Mouse (Mus musculus) midbrain, embryonic 15.5 days (tissue): ENCODE results near the gene Bag6. TPM values are rescaled to one million over a fixed set of nuclear protein-coding genes. Genes with fewer than 3 reads are reported as not detected.
A peak's percentile ranks its signal among the peaks of the same experiment; 100 is the strongest.

Experiments
- ATAC-seq: fragments of 200-750 bp; cut with Nextera tagmentation; replicated peaks from 2 replicates; pipeline ENCODE4 v1.8.0; 2017; ENCODE audit warnings: moderate TSS enrichment
- H3K27ac ChIP-seq: fragments of 300-500 bp; sonication (generic); 2 replicates; pipeline ENCODE4 v1.5.1; 2015; ENCODE audit warnings: mild to moderate bottlenecking, inconsistent platforms
- H3K27me3 ChIP-seq: fragments of 300-500 bp; sonication (generic); replicated peaks from 2 replicates; pipeline ENCODE4 v1.6.1; 2015; ENCODE audit warnings: inconsistent platforms
- H3K36me3 ChIP-seq: fragments of 300-500 bp; sonication (generic); replicated peaks from 2 replicates; pipeline ENCODE4 v1.6.1; 2015; ENCODE audit warnings: inconsistent platforms
- H3K4me1 ChIP-seq: fragments of 300-500 bp; sonication (generic); 2 replicates; pipeline ENCODE4 v1.6.1; 2015; ENCODE audit warnings: inconsistent platforms
- H3K4me2 ChIP-seq: fragments of 300-500 bp; sonication (generic); 2 replicates; pipeline ENCODE4 v1.6.1; 2015; ENCODE audit warnings: inconsistent platforms, mild to moderate bottlenecking, moderate library complexity
- H3K4me3 ChIP-seq: fragments of 300-500 bp; sonication (generic); 2 replicates; pipeline ENCODE4 v1.5.1; 2015; ENCODE audit warnings: mild to moderate bottlenecking, inconsistent platforms
- H3K9ac ChIP-seq: fragments of 300-500 bp; sonication (generic); 2 replicates; pipeline ENCODE4 v1.6.1; 2015; ENCODE audit warnings: mild to moderate bottlenecking, inconsistent platforms
- H3K9me3 ChIP-seq: fragments of 300-500 bp; sonication (generic); 2 replicates; pipeline ENCODE4 v1.6.1; 2016; ENCODE audit warnings: inconsistent platforms
- WGBS: fragments of 180-500 bp; shearing (Covaris S2); methylation state at CpG from one replicate; pipeline ENCODE4 v1.1.7; 2015; ENCODE audit warnings: mixed read lengths; 5-methylcytosine and 5-hydroxymethylcytosine counted together
- polyA plus RNA-seq: library from polyadenylated mRNA; unstranded; fragments of >200 nt; fragmentation: Nextera tagmentation; extraction: Ambion mirVana; gene quantifications from 2 replicates; pipeline ENCODE4 v1.2.1, GENCODE M21; 2015

Bag6 gene
- polyA plus RNA-seq, 1 experiment from 2014 or later = 82.9 TPM

- Histone ChIP-seq H3K27ac (no peak overlapping the region), H3K27me3 (no peaks in the 10 kb centered on the region), H3K9ac (no peak overlapping the region), H3K36me3 (peaks cover 95% of the 10 kb centered on the region), H3K4me3 (no peak overlapping the region), H3K9me3 (no peaks in the 10 kb centered on the region), H3K4me1 (no peaks in the 10 kb centered on the region), H3K4me2 (no peak overlapping the region)
- no peak for ATAC-seq
- WGBS = 93% methylated on average over 12 of the region's 12 CpGs
Observed at GRCm38 (mm10) chr17:35155451-35155850, 20.5 kb downstream of the Bag6 start.

GRCm38 (mm10) chr17:35156461-35157200 lies 21.7 kb downstream of the Bag6 start:
- Histone ChIP-seq H3K36me3 (peaks cover 98% of the 10 kb centered on the region), H3K4me3 (no peak overlapping the region), H3K4me1 (peaks cover 6% of the 10 kb centered on the region), H3K9ac (no peak overlapping the region), H3K27me3 (no peaks in the 10 kb centered on the region), H3K4me2 (no peak overlapping the region), H3K9me3 (no peaks in the 10 kb centered on the region), H3K27ac (no peak overlapping the region)
- ATAC-seq = no peak
- 93% methylated on average over 33 of the region's 33 CpGs for WGBS

- Histone ChIP-seq H3K27ac (no peak overlapping the region), H3K4me2 (no peak overlapping the region), H3K36me3 (peaks cover 95% of the 10 kb centered on the region), H3K4me3 (no peak overlapping the region), H3K9me3 (no peaks in the 10 kb centered on the region), H3K27me3 (no peaks in the 10 kb centered on the region), H3K4me1 (peaks cover 12% of the 10 kb centered on the region), H3K9ac (no peak overlapping the region)
- 94% methylated on average over 8 of the region's 8 CpGs for WGBS
- no peak for ATAC-seq
Observed at GRCm38 (mm10) chr17:35157254-35157653, 22.3 kb downstream of the Bag6 start.

DNA sequence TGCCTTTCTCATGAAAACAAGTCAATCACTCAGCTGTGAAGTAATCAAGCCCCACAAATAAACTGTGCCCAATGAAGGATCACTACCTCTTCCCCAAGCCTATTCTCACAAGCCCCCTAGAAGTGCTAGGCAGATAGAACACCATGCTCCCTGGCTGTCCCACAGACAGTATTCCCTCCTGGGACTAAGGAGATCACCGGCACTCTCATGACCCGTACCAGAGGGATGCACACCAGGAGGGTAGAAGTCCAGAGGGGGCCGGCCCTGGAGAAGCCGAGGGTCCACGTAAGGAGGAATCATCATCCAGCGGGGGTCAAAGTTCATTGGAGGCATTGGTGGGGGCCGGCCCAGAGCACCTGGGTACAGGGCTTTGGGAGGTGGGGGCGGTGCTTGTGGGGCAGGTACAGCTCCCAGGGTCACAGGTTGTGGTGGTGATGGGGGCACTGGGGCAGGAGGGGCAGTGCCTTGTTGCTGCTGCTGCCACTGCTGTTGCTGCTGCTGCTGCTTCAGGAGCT lies 22.7 kb downstream of the Bag6 start:
- Histone ChIP-seq H3K4me3 (no peak overlapping the region), H3K27ac (no peak overlapping the region), H3K4me1 (peaks cover 17% of the 10 kb centered on the region), H3K36me3 (peaks cover 91% of the 10 kb centered on the region), H3K9me3 (no peaks in the 10 kb centered on the region), H3K9ac (no peak overlapping the region), H3K27me3 (no peaks in the 10 kb centered on the region), H3K4me2 (no peak overlapping the region)
- 95% methylated on average over 8 of the region's 8 CpGs for WGBS
- ATAC-seq = no peak

- ATAC-seq = no peak
- Histone ChIP-seq H3K9me3 (no peaks in the 10 kb centered on the region), H3K4me2 (no peak overlapping the region), H3K9ac (no peak overlapping the region), H3K27ac (no peak overlapping the region), H3K4me3 (no peak overlapping the region), H3K36me3 (peaks cover 78% of the 10 kb centered on the region), H3K4me1 (peaks cover 26% of the 10 kb centered on the region), H3K27me3 (no peaks in the 10 kb centered on the region)
- WGBS = 96% methylated on average over 16 of the region's 16 CpGs
Observed at GRCm38 (mm10) chr17:35158850-35159593, 24.0 kb downstream of the Bag6 start.

- Histone ChIP-seq H3K4me1 (peaks cover 26% of the 10 kb centered on the region), H3K27me3 (no peaks in the 10 kb centered on the region)
- 84% methylated on average over 7 of the region's 7 CpGs for WGBS
Observed at GRCm38 (mm10) chr17:35159638-35160037, 24.7 kb downstream of the Bag6 start.

DNA sequence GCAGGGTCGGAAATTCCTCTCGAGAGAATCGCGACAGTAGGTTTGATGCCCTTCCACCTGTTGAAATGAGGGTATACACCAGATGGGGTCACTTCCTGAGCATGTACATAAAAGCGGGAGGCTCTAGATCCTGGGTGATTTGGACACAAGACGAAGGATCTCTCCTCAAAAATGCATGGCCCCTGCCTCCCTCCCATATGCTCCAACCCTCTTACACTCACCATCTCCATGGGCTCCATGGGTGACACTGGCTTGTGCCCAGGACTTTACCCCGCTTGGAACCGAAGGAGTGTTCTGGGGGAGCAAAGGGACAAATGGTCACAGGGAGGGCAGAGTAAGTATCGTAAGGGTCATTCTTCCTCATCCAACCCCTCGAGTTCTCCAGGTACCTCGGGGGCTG lies 26.4 kb downstream of the Bag6 start:
- ATAC-seq = no peak
- no peaks in the 10 kb centered on the region for H3K27me3 ChIP-seq
- H3K4me2 ChIP-seq = 0 out of 2 replicates have a peak overlapping the region, but pooled peaks have one; percentile 89
- no peak overlapping the region for H3K27ac ChIP-seq
- peaks cover 34% of the 10 kb centered on the region for H3K4me1 ChIP-seq
- H3K9me3 ChIP-seq = no peaks in the 10 kb centered on the region
- no peak overlapping the region for H3K4me3 ChIP-seq
- WGBS = 86% methylated on average over 11 of the region's 11 CpGs
- H3K36me3 ChIP-seq = peaks cover 54% of the 10 kb centered on the region
- H3K9ac ChIP-seq = no peak overlapping the region

More at GRCm38 (mm10) chr17:35159638-35160037, 24.7 kb downstream of the Bag6 start:
- no peak overlapping the region for H3K4me2 ChIP-seq
- no peaks in the 10 kb centered on the region for H3K9me3 ChIP-seq
- peaks cover 72% of the 10 kb centered on the region for H3K36me3 ChIP-seq
- H3K27ac ChIP-seq = no peak overlapping the region
- no peak overlapping the region for H3K4me3 ChIP-seq
- no peak for ATAC-seq
- no peak overlapping the region for H3K9ac ChIP-seq

DNA sequence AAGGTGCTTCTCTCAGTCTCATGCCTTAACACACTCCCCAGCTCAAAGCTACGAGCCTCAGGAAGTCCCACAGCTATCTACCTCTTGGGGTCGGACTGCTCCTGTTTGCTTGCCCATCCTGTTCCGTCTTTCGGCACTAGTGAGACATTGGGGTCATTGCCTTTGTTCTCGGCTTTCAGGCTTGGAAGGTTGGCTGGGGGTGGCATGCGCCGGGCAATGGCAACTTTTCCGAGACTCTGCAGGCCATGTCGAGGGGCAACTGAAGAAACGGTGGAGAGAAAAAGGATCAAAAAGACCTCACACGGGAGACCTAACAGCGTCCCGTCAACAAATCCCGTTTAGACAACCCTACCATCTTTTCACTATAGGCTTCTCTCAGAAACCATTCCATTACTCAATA lies 27.1 kb downstream of the Bag6 start:
- no peaks in the 10 kb centered on the region for H3K27me3 ChIP-seq
- no peak for ATAC-seq
- H3K9me3 ChIP-seq = no peaks in the 10 kb centered on the region
- H3K4me3 ChIP-seq = peak overlapping the region; percentile 97
- H3K9ac ChIP-seq = peak overlapping the region; percentile 100; the same call in 1 of the 2 replicates
- H3K36me3 ChIP-seq = peaks cover 47% of the 10 kb centered on the region
- no peak overlapping the region for H3K27ac ChIP-seq
- peaks cover 40% of the 10 kb centered on the region for H3K4me1 ChIP-seq
- WGBS = 64% methylated on average over 14 of the region's 14 CpGs
- H3K4me2 ChIP-seq = peak overlapping the region; percentile 89

GRCm38 (mm10) chr17:35162730-35163129 lies 27.8 kb downstream of the Bag6 start:
- peak overlapping the region; percentile 100 for H3K9ac ChIP-seq
- no peak for ATAC-seq
- peak overlapping the region; percentile 89 for H3K4me2 ChIP-seq
- WGBS = 36% methylated on average over 12 of the region's 12 CpGs
- H3K4me3 ChIP-seq = peak overlapping the region; percentile 97
- no peaks in the 10 kb centered on the region for H3K9me3 ChIP-seq
- H3K36me3 ChIP-seq = peaks cover 41% of the 10 kb centered on the region
- peak overlapping the region; percentile 98; the same call in 1 of the 2 replicates for H3K27ac ChIP-seq
- no peaks in the 10 kb centered on the region for H3K27me3 ChIP-seq
- peaks cover 40% of the 10 kb centered on the region for H3K4me1 ChIP-seq

DNA sequence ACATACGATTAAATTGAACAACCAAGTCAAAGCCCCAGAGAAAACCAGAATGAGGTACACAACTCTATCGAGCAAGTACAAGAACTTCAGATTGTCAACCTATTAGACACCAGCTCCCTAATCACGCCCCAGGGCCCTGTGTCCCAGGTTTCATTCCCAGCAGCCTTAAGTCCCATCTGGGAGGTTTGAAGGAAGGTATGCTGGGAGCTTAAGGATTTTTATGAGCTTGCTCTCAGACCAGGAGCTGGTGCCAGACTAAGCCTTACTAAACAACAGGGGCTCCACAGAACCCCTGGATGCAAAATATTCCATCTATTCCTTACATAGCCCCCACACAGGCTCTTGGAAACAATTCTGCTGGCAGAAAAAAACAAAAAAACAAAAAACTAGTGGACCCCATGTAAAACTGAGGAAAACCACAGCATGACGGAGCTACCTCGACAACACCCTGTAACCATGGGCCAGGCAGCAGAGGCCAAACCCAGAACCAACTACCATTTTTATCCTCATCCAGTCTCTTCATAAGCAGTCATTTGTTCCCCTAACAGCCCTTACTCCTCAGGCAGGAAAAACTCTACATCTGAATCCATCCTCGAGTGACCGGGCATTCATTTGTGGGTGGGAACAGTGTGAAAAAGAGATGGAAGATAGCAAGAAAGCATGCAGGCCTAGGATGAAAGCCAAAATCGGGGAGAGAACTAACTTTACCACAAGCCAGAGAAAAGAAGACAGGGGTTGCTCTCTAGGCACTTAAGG lies 28.5 kb downstream of the Bag6 start:
- peaks cover 40% of the 10 kb centered on the region for H3K4me1 ChIP-seq
- H3K27ac ChIP-seq = peak overlapping the region; percentile 98
- peak overlapping the region; percentile 97 for H3K4me3 ChIP-seq
- no peaks in the 10 kb centered on the region for H3K27me3 ChIP-seq
- 10% methylated on average over 8 of the region's 8 CpGs for WGBS
- no peak for ATAC-seq
- H3K9me3 ChIP-seq = no peaks in the 10 kb centered on the region
- H3K36me3 ChIP-seq = peaks cover 33% of the 10 kb centered on the region
- H3K9ac ChIP-seq = peak overlapping the region; percentile 100
- H3K4me2 ChIP-seq = peak overlapping the region; percentile 89

DNA sequence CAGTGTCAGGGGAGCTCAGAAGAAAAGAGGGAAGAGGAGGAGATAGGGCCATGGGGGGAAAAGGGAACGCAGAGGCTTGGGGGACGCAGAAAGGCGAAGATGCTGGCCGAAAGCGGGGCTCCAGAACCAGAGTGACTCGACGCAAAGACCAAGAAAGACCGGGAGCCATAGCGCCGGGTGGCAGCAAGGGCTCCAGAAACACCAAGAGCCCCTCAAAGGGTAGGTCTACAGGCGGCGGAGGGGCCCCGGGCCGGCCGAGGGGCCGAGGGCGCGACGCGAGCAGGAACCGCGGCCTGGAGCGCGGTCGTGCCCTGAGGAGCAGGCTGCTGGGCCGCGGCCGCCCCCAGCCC lies 29.2 kb downstream of the Bag6 start:
- Histone ChIP-seq H3K36me3 (peaks cover 26% of the 10 kb centered on the region), H3K9me3 (no peaks in the 10 kb centered on the region), H3K27ac (peak overlapping the region; percentile 98), H3K4me1 (peaks cover 40% of the 10 kb centered on the region), H3K27me3 (no peaks in the 10 kb centered on the region), H3K9ac (peak overlapping the region; percentile 100), H3K4me3 (peak overlapping the region; percentile 97), H3K4me2 (peak overlapping the region; percentile 89)
- no peak for ATAC-seq
- WGBS = 0% methylated on average over 24 of the region's 28 CpGs
